Mouse (Mus musculus) limb, embryonic 11.5 days (tissue): ENCODE data around the gene Ric8b. TPM values are rescaled to one million over a fixed set of nuclear protein-coding genes. Genes with fewer than 3 reads are reported as not detected.
A peak's percentile ranks its signal among the peaks of the same experiment; 100 is the strongest.

ENCODE experiments used
- ATAC-seq: fragments of 200-750 bp; cut with Nextera tagmentation; 2 replicates; pipeline ENCODE4 v1.8.0; 2017; ENCODE audit warnings: low read depth; ENCODE audit not compliant: insufficient number of reproducible peaks, low FRiP score, low TSS enrichment
- DNase-seq: peaks from one replicate; pipeline ENCODE4 v3.0.0-alpha.2; 2015; ENCODE audit warnings: low spot score
- H3K27ac ChIP-seq: fragments of 300-500 bp; sonication (generic); replicated peaks from 2 replicates; pipeline ENCODE4 v1.5.1; 2014; ENCODE audit warnings: low read depth, mild to moderate bottlenecking, low read length
- H3K27me3 ChIP-seq: fragments of 300-500 bp; sonication (generic); 2 replicates; pipeline ENCODE4 v1.6.1; 2014; ENCODE audit warnings: mild to moderate bottlenecking, low read length, mixed read lengths; ENCODE audit not compliant: control insufficient read depth, insufficient read depth
- H3K36me3 ChIP-seq: fragments of 300-500 bp; sonication (generic); 2 replicates; pipeline ENCODE4 v1.6.1; 2014; ENCODE audit warnings: mild to moderate bottlenecking, low read length, moderate library complexity, mixed read lengths; ENCODE audit not compliant: control insufficient read depth, insufficient read depth
- H3K4me1 ChIP-seq: fragments of 300-500 bp; sonication (generic); 2 replicates; pipeline ENCODE4 v1.6.1; 2014; ENCODE audit warnings: low read length, mixed read lengths; ENCODE audit not compliant: control insufficient read depth, insufficient read depth
- H3K4me2 ChIP-seq: fragments of 300-500 bp; sonication (generic); 2 replicates; pipeline ENCODE4 v1.6.1; 2014; ENCODE audit warnings: low read depth, mild to moderate bottlenecking, moderate library complexity; ENCODE audit not compliant: severe bottlenecking
- H3K4me3 ChIP-seq: fragments of 300-500 bp; sonication (generic); 2 replicates; pipeline ENCODE4 v1.5.1; 2014; ENCODE audit warnings: low read depth, low read length
- H3K9ac ChIP-seq: fragments of 300-500 bp; sonication (generic); 2 replicates; pipeline ENCODE4 v1.6.1; 2014; ENCODE audit warnings: mild to moderate bottlenecking, low read length
- H3K9me3 ChIP-seq: fragments of 300-500 bp; sonication (generic); 2 replicates; pipeline ENCODE4 v1.6.1; 2016; ENCODE audit warnings: low read length; ENCODE audit not compliant: control insufficient read depth
- WGBS: fragments of 180-500 bp; shearing (Covaris S2); extraction: QIAGEN DNeasy Blood & Tissue Kit; methylation state at CpG from one replicate; pipeline ENCODE4 v1.1.7; 2014; 5-methylcytosine and 5-hydroxymethylcytosine counted together
- polyA plus RNA-seq: library from polyadenylated mRNA; unstranded; fragments of >200 nt; fragmentation: Nextera tagmentation; extraction: Ambion mirVana; gene quantifications from 2 replicates; pipeline ENCODE4 v1.2.1, GENCODE M21; 2014

Gene Ric8b
- polyA plus RNA-seq, result 26.0 and 28.2 TPM in 2 replicates

- WGBS, result under 1% methylated on average over 51 of the region's 51 CpGs
- peak within 1 kb of the TSS; percentile 88 for H3K9ac ChIP-seq
- H3K4me2 ChIP-seq, result peak within 1 kb of the TSS; percentile 80
- ATAC-seq, result peak; percentile 97
- H3K4me1 ChIP-seq, result peaks cover 7% of the 10 kb centered on the region
- H3K27ac ChIP-seq, result peak within 1 kb of the TSS; percentile 91
- no peaks in the 10 kb centered on the region for H3K36me3 ChIP-seq
- H3K27me3 ChIP-seq, result no peaks in the 10 kb centered on the region
- H3K9me3 ChIP-seq, result no peaks in the 10 kb centered on the region
- DNase-seq, result peak; percentile 97
- H3K4me3 ChIP-seq, result peak within 1 kb of the TSS; percentile 92
Measured at GRCm38 (mm10) chr10:84916810-84917730, at the start of gene Ric8b. TSS of gene Ric8b (plus strand) at chr10:84917616.

- ATAC-seq (no peak), DNase-seq (no peak)
- H3K9ac ChIP-seq, result no peak overlapping the region
- no peaks in the 10 kb centered on the region for H3K27me3 ChIP-seq
- H3K4me2 ChIP-seq, result no peak overlapping the region
- no peak overlapping the region for H3K4me3 ChIP-seq
- WGBS, result 71% methylated on average over 12 of the region's 12 CpGs
- H3K36me3 ChIP-seq, result no peaks in the 10 kb centered on the region
- H3K27ac ChIP-seq, result no peak overlapping the region
- H3K4me1 ChIP-seq, result no peaks in the 10 kb centered on the region
- H3K9me3 ChIP-seq, result no peaks in the 10 kb centered on the region
Measured at GRCm38 (mm10) chr10:84871285-84871684, 46.1 kb upstream of the Ric8b start.

- H3K4me1 ChIP-seq, result no peaks in the 10 kb centered on the region
- H3K4me3 ChIP-seq, result no peak overlapping the region
- ATAC-seq (no peak), DNase-seq (no peak)
- no peaks in the 10 kb centered on the region for H3K9me3 ChIP-seq
- H3K27ac ChIP-seq, result no peak overlapping the region
- no peak overlapping the region for H3K9ac ChIP-seq
- H3K27me3 ChIP-seq, result no peaks in the 10 kb centered on the region
- no peak overlapping the region for H3K4me2 ChIP-seq
- H3K36me3 ChIP-seq, result no peaks in the 10 kb centered on the region
- WGBS, result 53% methylated on average over 4 of the region's 4 CpGs
Measured at GRCm38 (mm10) chr10:84871921-84872320, 45.5 kb upstream of the Ric8b start.

- DNase-seq, result no peak
- no peak overlapping the region for H3K9ac ChIP-seq
Measured at GRCm38 (mm10) chr10:84879823-84880571, 37.4 kb upstream of the Ric8b start.

GRCm38 (mm10) chr10:84882528-84882927 lies 34.9 kb upstream of the Ric8b start:
- 84% methylated on average over 2 of the region's 2 CpGs for WGBS
- H3K4me3 ChIP-seq, result no peak overlapping the region
- no peaks in the 10 kb centered on the region for H3K9me3 ChIP-seq
- no peak overlapping the region for H3K4me2 ChIP-seq
- DNase-seq, result no peak
- H3K9ac ChIP-seq, result no peak overlapping the region
- H3K4me1 ChIP-seq, result peaks cover 2% of the 10 kb centered on the region; the same call in 1 of the 2 replicates
- H3K27me3 ChIP-seq, result no peaks in the 10 kb centered on the region
- no peak for ATAC-seq
- H3K27ac ChIP-seq, result no peak overlapping the region
- no peaks in the 10 kb centered on the region for H3K36me3 ChIP-seq

More at GRCm38 (mm10) chr10:84879823-84880571, 37.4 kb upstream of the Ric8b start:
- Histone ChIP-seq H3K9me3 (no peaks in the 10 kb centered on the region), H3K4me3 (no peak overlapping the region), H3K4me1 (no peaks in the 10 kb centered on the region), H3K36me3 (no peaks in the 10 kb centered on the region), H3K27me3 (no peaks in the 10 kb centered on the region), H3K27ac (no peak overlapping the region), H3K4me2 (no peak overlapping the region)
- ATAC-seq, result no peak
- WGBS, result 82% methylated on average over 9 of the region's 9 CpGs

- no peak overlapping the region for H3K9ac ChIP-seq
- H3K36me3 ChIP-seq, result no peaks in the 10 kb centered on the region
- no peak overlapping the region for H3K4me3 ChIP-seq
- DNase-seq, result no peak
- H3K27me3 ChIP-seq, result no peaks in the 10 kb centered on the region
- peaks cover 7% of the 10 kb centered on the region for H3K4me1 ChIP-seq
- H3K27ac ChIP-seq, result no peak overlapping the region
- ATAC-seq, result no peak
- no peaks in the 10 kb centered on the region for H3K9me3 ChIP-seq
- 71% methylated on average over 5 of the region's 5 CpGs for WGBS
- H3K4me2 ChIP-seq, result no peak overlapping the region
Measured at GRCm38 (mm10) chr10:84885341-84885884, 32.0 kb upstream of the Ric8b start.

GRCm38 (mm10) chr10:84886221-84886627 lies 31.2 kb upstream of the Ric8b start:
- no peak overlapping the region for H3K4me3 ChIP-seq
- no peak; the same call in 1 of the 2 replicates for ATAC-seq
- no peak overlapping the region for H3K4me2 ChIP-seq
- peaks cover 7% of the 10 kb centered on the region for H3K4me1 ChIP-seq
- H3K27ac ChIP-seq, result no peak overlapping the region
- no peaks in the 10 kb centered on the region for H3K27me3 ChIP-seq
- H3K9me3 ChIP-seq, result no peaks in the 10 kb centered on the region
- 16% methylated on average over 6 of the region's 6 CpGs for WGBS
- no peaks in the 10 kb centered on the region for H3K36me3 ChIP-seq
- peak; percentile 37 for DNase-seq
- H3K9ac ChIP-seq, result no peak overlapping the region

GRCm38 (mm10) chr10:84886785-84887184 lies 30.6 kb upstream of the Ric8b start:
- ATAC-seq (no peak), DNase-seq (no peak)
- Histone ChIP-seq H3K27ac (no peak overlapping the region), H3K27me3 (no peaks in the 10 kb centered on the region), H3K9ac (no peak overlapping the region), H3K4me1 (peaks cover 7% of the 10 kb centered on the region), H3K36me3 (no peaks in the 10 kb centered on the region), H3K4me3 (no peak overlapping the region), H3K4me2 (no peak overlapping the region), H3K9me3 (no peaks in the 10 kb centered on the region)
- 85% methylated on average over 8 of the region's 8 CpGs for WGBS
